Mouse (Mus musculus) lung, postnatal 0 days (tissue): Measurements from ENCODE around the gene Dguok.

Experiments
- CTCF ChIP-seq: IDR thresholded peaks from 2 replicates; pipeline ENCODE4 v1.5.1; 2016; ENCODE audit warnings: antibody characterized with exemption, mild to moderate bottlenecking
- EP300 ChIP-seq: IDR thresholded peaks from 2 replicates; pipeline ENCODE4 v1.6.1; 2016; ENCODE audit warnings: antibody characterized with exemption, mild to moderate bottlenecking, control low read depth

DNA sequence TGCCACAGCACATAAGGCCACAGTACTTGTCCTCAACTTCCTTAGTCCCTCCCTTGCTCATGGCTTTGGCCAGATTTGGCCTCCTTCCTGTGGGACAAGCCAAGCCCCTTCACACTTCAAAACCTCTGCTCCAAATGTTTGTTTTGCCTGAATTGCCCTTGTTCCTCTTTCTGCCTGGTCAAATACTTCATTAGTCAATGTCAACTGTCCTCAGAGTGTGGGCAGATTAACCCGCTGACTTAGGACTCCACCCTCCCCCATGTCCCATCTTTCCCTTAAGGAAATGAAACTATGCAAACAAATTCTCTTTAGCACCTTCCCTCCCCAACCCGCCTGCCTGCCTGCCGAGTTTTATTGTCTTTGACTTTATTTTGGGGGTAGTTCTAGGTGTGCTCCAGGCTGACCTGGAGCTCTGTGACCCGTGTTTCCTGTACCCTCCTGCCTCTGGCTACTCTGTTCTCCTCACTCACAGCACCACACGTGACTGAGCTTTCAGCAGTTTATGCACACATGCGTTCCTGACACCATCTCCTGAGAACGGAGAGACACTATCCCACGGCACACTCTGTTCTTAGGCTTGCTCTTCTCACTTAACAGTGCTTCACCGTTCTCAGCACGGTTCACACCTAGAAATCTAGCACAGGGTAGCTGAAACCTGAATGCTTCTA lies 24.2 kb downstream of the Dguok start:
- no peak for TF ChIP-seq CTCF
- TF ChIP-seq EP300: peak; percentile 74
